Mouse (Mus musculus) liver, embryonic 16.5 days (tissue): ENCODE results near the gene Bach2. TPM values are rescaled to one million over a fixed set of nuclear protein-coding genes. Genes with fewer than 3 reads are reported as not detected.

Source experiments
- ATAC-seq: fragments of 200-750 bp; cut with Nextera tagmentation; 2 replicates; pipeline ENCODE4 v1.8.0; 2017; ENCODE audit warnings: low read depth, mild to moderate bottlenecking, moderate number of reproducible peaks, moderate library complexity
- H3K27ac ChIP-seq: fragments of 300-500 bp; sonication (generic); 2 replicates; pipeline ENCODE4 v1.5.1; 2014; ENCODE audit warnings: mild to moderate bottlenecking, low read length
- H3K27me3 ChIP-seq: fragments of 300-500 bp; sonication (generic); 2 replicates; pipeline ENCODE4 v1.6.1; 2014; ENCODE audit warnings: low read depth, low read length, mixed read lengths; ENCODE audit not compliant: control insufficient read depth, insufficient read depth
- H3K36me3 ChIP-seq: fragments of 300-500 bp; sonication (generic); 2 replicates; pipeline ENCODE4 v1.6.1; 2014; ENCODE audit warnings: mild to moderate bottlenecking; ENCODE audit not compliant: control insufficient read depth, insufficient read depth
- H3K4me1 ChIP-seq: fragments of 300-500 bp; sonication (generic); 2 replicates; pipeline ENCODE4 v1.6.1; 2014; ENCODE audit warnings: low read depth, low read length, mixed read lengths; ENCODE audit not compliant: control insufficient read depth
- H3K4me2 ChIP-seq: fragments of 300-500 bp; sonication (generic); 2 replicates; pipeline ENCODE4 v1.6.1; 2014; ENCODE audit warnings: low read depth, low read length, mixed read lengths
- H3K4me3 ChIP-seq: fragments of 300-500 bp; sonication (generic); 2 replicates; pipeline ENCODE4 v1.5.1; 2014; ENCODE audit warnings: low read depth, mild to moderate bottlenecking, low read length
- H3K9ac ChIP-seq: fragments of 300-500 bp; sonication (generic); 2 replicates; pipeline ENCODE4 v1.6.1; 2014; ENCODE audit warnings: low read depth, low read length
- H3K9me3 ChIP-seq: fragments of 300-500 bp; sonication (generic); replicated peaks from 2 replicates; pipeline ENCODE4 v1.6.1; 2016; ENCODE audit warnings: low read length; ENCODE audit not compliant: control insufficient read depth
- WGBS: fragments of 180-500 bp; shearing (Covaris S2); extraction: QIAGEN DNeasy Blood & Tissue Kit; methylation state at CpG from one replicate; pipeline ENCODE4 v1.1.7; 2014; ENCODE audit not compliant: insufficient replicate concordance; 5-methylcytosine and 5-hydroxymethylcytosine counted together
- polyA plus RNA-seq: library from polyadenylated mRNA; unstranded; fragments of >200 nt; fragmentation: Nextera tagmentation; extraction: Ambion mirVana; gene quantifications from 2 replicates; pipeline ENCODE4 v1.2.1, GENCODE M21; 2015

Gene Bach2
- polyA plus RNA-seq, 1 experiment from 2014 or later: 1.5 TPM

GRCm38 (mm10) chr4:32334131-32334530 is 95.5 kb downstream of the Bach2 start:
- H3K9me3 ChIP-seq: no peaks in the 10 kb centered on the region

DNA sequence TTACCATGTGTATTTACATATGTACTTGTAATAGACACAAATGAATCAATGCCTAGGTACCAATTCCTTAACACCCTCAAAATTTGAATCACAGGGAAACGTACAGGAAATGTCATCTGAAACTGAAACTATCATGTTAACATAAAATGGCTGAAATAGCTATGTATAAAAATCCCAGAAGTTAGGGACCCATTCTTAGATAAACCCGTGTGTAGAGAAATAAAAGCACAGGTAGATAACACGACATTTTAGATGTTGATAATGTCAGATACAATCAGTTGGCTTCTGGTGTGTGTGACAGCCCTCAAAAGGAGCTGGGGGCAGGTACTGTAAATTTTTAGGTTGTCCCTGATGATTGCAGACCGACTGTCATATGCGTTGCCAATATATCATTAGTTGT is 96.2 kb downstream of the Bach2 start:
- Histone ChIP-seq H3K4me2 (no peak overlapping the region), H3K27me3 (no peaks in the 10 kb centered on the region), H3K9ac (no peak overlapping the region), H3K9me3 (no peaks in the 10 kb centered on the region), H3K36me3 (no peaks in the 10 kb centered on the region), H3K27ac (no peak overlapping the region), H3K4me1 (peaks cover 26% of the 10 kb centered on the region), H3K4me3 (no peak overlapping the region)
- ATAC-seq: no peak
- WGBS: 64% methylated on average over 5 of the region's 5 CpGs

More at GRCm38 (mm10) chr4:32334131-32334530, 95.5 kb downstream of the Bach2 start:
- no peaks in the 10 kb centered on the region for H3K36me3 ChIP-seq
- peaks cover 26% of the 10 kb centered on the region for H3K4me1 ChIP-seq
- 54% methylated on average over 1 of the region's 1 CpGs for WGBS
- no peak for ATAC-seq
- H3K4me2 ChIP-seq: no peak overlapping the region
- H3K27me3 ChIP-seq: no peaks in the 10 kb centered on the region
- no peak overlapping the region for H3K27ac ChIP-seq
- H3K4me3 ChIP-seq: no peak overlapping the region
- no peak overlapping the region for H3K9ac ChIP-seq

DNA sequence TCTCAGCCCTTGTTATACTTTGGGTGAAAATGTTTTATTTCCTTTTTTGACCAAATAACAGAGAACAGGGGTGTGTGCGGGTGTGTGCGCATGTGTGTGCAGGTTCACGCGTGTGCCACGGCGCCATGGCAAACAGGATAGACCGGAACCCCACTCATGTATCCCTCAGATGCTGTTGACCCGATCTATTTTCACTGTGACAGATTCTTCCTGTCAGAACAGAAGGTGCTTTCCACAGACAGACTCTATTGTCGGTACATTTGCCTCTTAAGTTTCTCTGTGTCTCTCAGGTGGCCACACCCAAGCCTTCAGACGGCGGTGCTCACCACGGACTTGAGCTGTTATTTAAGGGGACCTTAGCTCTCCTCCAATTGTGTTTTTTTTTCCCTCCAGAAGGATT is 97.1 kb downstream of the Bach2 start:
- 55% methylated on average over 12 of the region's 12 CpGs for WGBS

DNA sequence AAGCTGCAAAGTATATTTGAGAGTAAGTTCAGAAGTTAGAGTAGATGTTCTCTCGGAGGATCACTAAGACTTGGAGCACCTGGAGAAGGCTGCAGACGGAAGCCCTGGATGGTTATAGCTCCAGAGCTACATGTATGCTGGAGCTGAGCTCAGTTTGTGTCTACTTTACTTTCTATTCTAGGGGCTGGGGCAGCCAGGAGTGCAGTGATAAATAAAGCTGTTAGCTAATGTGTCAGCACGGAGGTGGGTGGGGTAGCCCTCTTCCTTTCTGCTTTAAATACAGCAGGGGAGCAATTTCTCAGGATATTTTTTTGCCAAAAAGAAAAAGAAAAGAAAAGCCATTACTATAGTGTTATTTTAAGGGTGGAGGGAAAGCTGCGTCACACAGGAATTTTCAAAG is 98.0 kb downstream of the Bach2 start:
- no peak for ATAC-seq
- H3K9me3 ChIP-seq: no peaks in the 10 kb centered on the region
- H3K4me2 ChIP-seq: no peak overlapping the region
- H3K27ac ChIP-seq: 0 out of 2 replicates have a peak overlapping the region, but pooled peaks have one; percentile 15
- WGBS: 31% methylated on average over 4 of the region's 4 CpGs
- H3K4me1 ChIP-seq: peaks cover 23% of the 10 kb centered on the region
- no peaks in the 10 kb centered on the region for H3K36me3 ChIP-seq
- no peak overlapping the region for H3K4me3 ChIP-seq
- H3K27me3 ChIP-seq: no peaks in the 10 kb centered on the region
- H3K9ac ChIP-seq: no peak overlapping the region

More for the DNA sequence above, 97.1 kb downstream of the Bach2 start:
- no peak overlapping the region for H3K27ac ChIP-seq
- no peaks in the 10 kb centered on the region for H3K9me3 ChIP-seq
- no peak overlapping the region for H3K4me2 ChIP-seq
- H3K27me3 ChIP-seq: no peaks in the 10 kb centered on the region
- peaks cover 26% of the 10 kb centered on the region for H3K4me1 ChIP-seq
- H3K9ac ChIP-seq: no peak overlapping the region
- ATAC-seq: no peak
- no peaks in the 10 kb centered on the region for H3K36me3 ChIP-seq
- H3K4me3 ChIP-seq: no peak overlapping the region

DNA sequence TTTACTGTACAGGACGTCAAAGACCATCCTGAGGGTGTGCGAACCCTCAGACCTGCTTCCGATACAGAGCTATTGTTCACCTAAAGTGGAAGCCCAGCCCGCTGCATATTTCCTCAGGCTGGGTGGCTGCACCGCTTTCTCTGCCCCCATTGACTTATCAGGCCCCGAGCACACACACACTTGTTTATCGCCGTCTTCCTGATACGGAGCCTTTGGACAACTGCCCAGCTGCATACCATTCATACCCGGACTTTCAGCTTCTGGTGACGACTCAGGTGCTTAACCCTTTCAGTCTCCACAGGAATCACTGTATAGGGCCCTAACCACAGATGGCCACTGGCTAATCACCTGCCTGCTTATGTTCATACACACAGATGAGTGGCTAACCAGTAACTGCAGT is 99.0 kb downstream of the Bach2 start:
- Histone ChIP-seq H3K4me1 (peaks cover 23% of the 10 kb centered on the region), H3K36me3 (no peaks in the 10 kb centered on the region), H3K9ac (no peak overlapping the region), H3K9me3 (no peaks in the 10 kb centered on the region), H3K27ac (peak overlapping the region; percentile 53), H3K4me3 (no peak overlapping the region), H3K4me2 (peak overlapping the region; percentile 32; the same call in 1 of the 2 replicates), H3K27me3 (no peaks in the 10 kb centered on the region)
- peak; percentile 89 for ATAC-seq
- WGBS: 7% methylated on average over 11 of the region's 11 CpGs

- no peak for ATAC-seq
- H3K4me3 ChIP-seq: no peak overlapping the region
- no peak overlapping the region for H3K4me2 ChIP-seq
- 67% methylated on average over 10 of the region's 10 CpGs for WGBS
- H3K9me3 ChIP-seq: no peaks in the 10 kb centered on the region
- no peaks in the 10 kb centered on the region for H3K27me3 ChIP-seq
- H3K4me1 ChIP-seq: peaks cover 23% of the 10 kb centered on the region
- H3K36me3 ChIP-seq: no peaks in the 10 kb centered on the region
- no peak overlapping the region for H3K27ac ChIP-seq
- H3K9ac ChIP-seq: no peak overlapping the region
Observed at GRCm38 (mm10) chr4:32338451-32338850, 99.8 kb downstream of the Bach2 start.

DNA sequence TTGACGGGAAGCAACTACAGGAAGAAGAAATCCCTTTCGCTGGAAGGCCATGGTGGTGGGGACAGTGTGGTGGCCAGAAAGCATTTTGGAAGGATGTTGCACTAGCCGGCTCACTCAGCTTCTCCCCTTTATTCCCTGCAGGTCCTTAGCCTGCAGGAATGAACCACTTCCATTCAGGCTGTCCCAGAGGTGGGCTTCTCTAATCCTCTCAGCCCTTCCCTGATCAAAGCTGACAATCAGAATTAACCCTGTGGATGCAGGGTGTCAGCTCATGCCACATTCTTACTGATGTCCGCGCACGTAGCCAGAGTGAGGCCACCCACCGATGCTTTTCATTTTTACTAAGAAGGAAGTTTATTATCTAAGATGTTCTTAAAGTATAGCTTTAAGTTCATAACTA is 102.2 kb downstream of the Bach2 start:
- Histone ChIP-seq H3K4me3 (no peak overlapping the region), H3K36me3 (no peaks in the 10 kb centered on the region), H3K9ac (no peak overlapping the region), H3K27me3 (no peaks in the 10 kb centered on the region), H3K27ac (no peak overlapping the region), H3K4me1 (peaks cover 20% of the 10 kb centered on the region), H3K9me3 (no peaks in the 10 kb centered on the region), H3K4me2 (no peak overlapping the region)
- WGBS: 68% methylated on average over 7 of the region's 7 CpGs
- no peak for ATAC-seq

- 52% methylated on average over 7 of the region's 7 CpGs for WGBS
Observed at GRCm38 (mm10) chr4:32342269-32342668, 103.7 kb downstream of the Bach2 start.

DNA sequence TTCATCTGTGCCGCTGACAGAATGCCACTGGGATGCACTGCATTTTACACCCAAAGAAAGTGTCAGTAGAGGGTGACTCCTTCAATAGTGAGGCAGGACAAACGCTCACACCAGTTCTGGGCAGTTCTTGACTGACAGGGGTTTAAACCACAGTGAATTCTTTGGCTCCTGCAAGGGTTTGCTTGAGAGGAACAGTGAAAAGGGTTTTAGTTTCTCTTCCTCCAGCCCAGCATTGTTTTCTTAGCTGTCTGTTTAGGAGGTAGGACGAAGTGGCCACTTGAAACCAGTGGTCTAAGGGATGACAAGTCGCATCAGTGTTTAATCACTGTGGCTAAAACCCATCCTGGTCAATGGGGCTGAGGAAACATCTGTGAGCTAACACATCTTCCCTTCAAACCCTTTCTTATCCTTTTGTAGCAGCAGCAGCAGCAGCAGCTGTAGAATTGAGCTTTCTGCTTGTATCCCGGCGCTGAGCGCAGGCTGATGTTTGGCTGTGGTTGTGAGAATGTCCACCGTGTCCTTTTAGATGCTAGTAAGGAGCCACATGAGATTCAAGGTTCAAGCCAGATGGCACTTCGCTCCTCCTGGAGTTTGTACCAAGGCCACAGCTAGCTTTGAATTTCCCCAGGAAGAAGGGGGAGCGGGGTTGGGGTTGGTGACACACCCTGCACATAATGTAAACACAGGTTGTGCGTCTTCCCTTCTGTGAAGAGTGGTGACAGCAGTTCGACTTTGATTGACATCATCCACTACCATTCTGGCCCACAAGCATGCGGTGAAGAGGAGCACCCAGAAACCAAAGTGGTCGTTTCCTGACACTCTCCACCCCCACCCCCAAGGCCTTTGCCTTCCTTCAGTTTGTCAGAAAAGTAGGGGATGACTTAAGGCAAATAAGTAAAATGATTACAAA is 104.9 kb downstream of the Bach2 start:
- Histone ChIP-seq H3K9me3 (no peaks in the 10 kb centered on the region), H3K27me3 (no peaks in the 10 kb centered on the region), H3K36me3 (no peaks in the 10 kb centered on the region), H3K4me2 (no peak overlapping the region), H3K4me1 (peaks cover 2% of the 10 kb centered on the region; the same call in 1 of the 2 replicates), H3K4me3 (no peak overlapping the region), H3K27ac (no peak overlapping the region), H3K9ac (no peak overlapping the region)
- WGBS: 20% methylated on average over 14 of the region's 14 CpGs
- ATAC-seq: no peak

More at GRCm38 (mm10) chr4:32342269-32342668, 103.7 kb downstream of the Bach2 start:
- no peak overlapping the region for H3K4me2 ChIP-seq
- H3K27me3 ChIP-seq: no peaks in the 10 kb centered on the region
- H3K9ac ChIP-seq: no peak overlapping the region
- H3K36me3 ChIP-seq: no peaks in the 10 kb centered on the region
- no peak for ATAC-seq
- no peaks in the 10 kb centered on the region for H3K9me3 ChIP-seq
- H3K4me3 ChIP-seq: no peak overlapping the region
- H3K27ac ChIP-seq: no peak overlapping the region
- H3K4me1 ChIP-seq: peaks cover 9% of the 10 kb centered on the region; the same call in 1 of the 2 replicates
